ENCODE assay signal across 22 mouse cellular contexts in the genomic region with DNA sequence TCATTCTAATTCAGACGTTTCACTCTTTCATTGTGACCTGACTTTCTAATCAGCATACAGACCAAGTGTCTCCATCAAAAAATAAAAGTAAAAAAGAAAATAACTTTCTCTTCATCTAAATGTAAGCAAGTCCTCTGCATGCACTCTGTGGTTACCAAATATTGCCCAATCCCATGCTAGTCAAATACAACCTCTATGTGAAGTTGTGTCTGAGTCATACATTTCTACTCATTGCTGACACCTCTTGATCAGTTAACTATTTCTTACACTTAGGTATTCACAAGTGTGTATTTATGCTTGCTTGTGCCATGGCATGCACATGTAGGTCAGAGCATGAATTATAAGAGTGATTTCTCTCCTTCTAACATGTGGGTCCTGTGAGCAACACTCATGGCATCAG.
DNase-seq lines count a peak whose midpoint lies in the region; ATAC-seq and TF ChIP-seq lines count a peak whose summit lies in the region.
"Had no signal": no experiment of that assay in that cellular context is flagged by ENCODE, and none has a peak within 500 bp of the region (broad histone marks: within the 10 kb centered on the region; RNA-seq: fewer than 3 reads in every experiment).

No protein-coding gene starts in this region.

- 42% methylated on average over 1 of the region's 1 CpGs for WGBS in liver, adult 2 months
- WGBS in liver, embryonic 11.5 days = 54% methylated on average over 1 of the region's 1 CpGs
- WGBS in liver, postnatal 0 days (ENCODE audit: insufficient replicate concordance) = 56% methylated on average over 1 of the region's 1 CpGs
- 41% methylated on average over 1 of the region's 1 CpGs for WGBS in lung, postnatal 0 days
- 56% methylated on average over 1 of the region's 1 CpGs for WGBS in lung, adult 2 months

- ATAC-seq in liver, embryonic 11.5 days (replicated peaks; ENCODE audit: low FRiP score) = no peak
- peak; percentile 73; the same call in 1 of the 2 replicates for ATAC-seq in liver, postnatal 0 days
- ATAC-seq in lung, postnatal 0 days = peak; percentile 56
- ATAC-seq: activated CD4-positive, CD25-positive, alpha-beta regulatory T cell, adult 4 months; CD4-positive, CD25-positive, alpha-beta regulatory T cell, adult 4 months; Patski had no signal

- H3K9ac ChIP-seq in liver, adult 2 months (ENCODE audit: low read depth, low read length) = no peak overlapping the region
- no peak overlapping the region for H3K9ac ChIP-seq in liver, embryonic 11.5 days (ENCODE audit: low read depth, low read length)
- H3K9ac ChIP-seq in liver, postnatal 0 days (replicated peaks) = no peak overlapping the region
- no peak overlapping the region for H3K9ac ChIP-seq in lung, postnatal 0 days (replicated peaks; ENCODE audit: low read depth)

- H3K4me3 ChIP-seq in liver, adult 2 months (ENCODE audit: insufficient read depth, low read depth, low read length) = no peak overlapping the region
- H3K4me3 ChIP-seq in liver, embryonic 11.5 days (ENCODE audit: low read depth, low read length) = no peak overlapping the region
- no peak overlapping the region for H3K4me3 ChIP-seq in liver, postnatal 0 days (ENCODE audit: low read depth, low read length)
- H3K4me3 ChIP-seq in lung, postnatal 0 days (ENCODE audit: low read depth, low read length) = no peak overlapping the region
- H3K4me3 ChIP-seq in lung, adult 2 months (replicated peaks; ENCODE audit: extremely low read depth, low read depth, low read length) = no peak overlapping the region

- no peak for TF ChIP-seq POLR2A in liver, adult 2 months (IDR thresholded peaks at IDR 0.05; ENCODE audit: extremely low read depth, insufficient read depth, low read length)
- TF ChIP-seq POLR2A in lung, adult 2 months (IDR thresholded peaks at IDR 0.05; ENCODE audit: borderline replicate concordance, extremely low read depth, low read depth, low read length) = no peak

- H3K27me3 ChIP-seq in liver, adult 2 months (ENCODE audit: control insufficient read depth, insufficient read depth, low read length) = no peaks in the 10 kb centered on the region
- no peaks in the 10 kb centered on the region for H3K27me3 ChIP-seq in liver, embryonic 11.5 days (replicated peaks; ENCODE audit: control insufficient read depth, insufficient read depth, low read length)
- no peaks in the 10 kb centered on the region for H3K27me3 ChIP-seq in liver, postnatal 0 days (ENCODE audit: insufficient read depth, low read length)
- H3K27me3 ChIP-seq in lung, postnatal 0 days (replicated peaks; ENCODE audit: insufficient read depth, low read length) = no peaks in the 10 kb centered on the region
- H3K27me3 ChIP-seq: CH12.LX, Patski had no signal

- no peaks in the 10 kb centered on the region for H3K36me3 ChIP-seq in liver, adult 2 months (ENCODE audit: control insufficient read depth, insufficient read depth, low read length)
- no peaks in the 10 kb centered on the region for H3K36me3 ChIP-seq in liver, embryonic 11.5 days (ENCODE audit: control insufficient read depth, insufficient read depth, low read length)
- no peaks in the 10 kb centered on the region for H3K36me3 ChIP-seq in liver, postnatal 0 days (replicated peaks; ENCODE audit: insufficient read depth, low read length)
- H3K36me3 ChIP-seq in lung, postnatal 0 days (ENCODE audit: insufficient read depth, low read length) = no peaks in the 10 kb centered on the region
- H3K36me3 ChIP-seq: G1E had no signal

- TF ChIP-seq EP300 in liver, postnatal 0 days (IDR thresholded peaks at IDR 0.05; ENCODE audit: low read depth) = no peak
- 0 out of 2 replicates have a peak, but pooled peaks have one; percentile 20 for TF ChIP-seq EP300 in lung, postnatal 0 days (IDR thresholded peaks at IDR 0.05)

- H3K79me2 ChIP-seq in liver, adult 2 months (ENCODE audit: control insufficient read depth, insufficient read depth, low read length) = no peaks in the 10 kb centered on the region

- TF ChIP-seq CTCF in liver, adult 2 months (IDR thresholded peaks at IDR 0.05; ENCODE audit: low read depth, low read length) = no peak
- TF ChIP-seq CTCF in liver, postnatal 0 days (IDR thresholded peaks at IDR 0.05; ENCODE audit: low read depth) = no peak
- no peak for TF ChIP-seq CTCF in lung, postnatal 0 days (IDR thresholded peaks at IDR 0.05)
- no peak for TF ChIP-seq CTCF in lung, adult 2 months (IDR thresholded peaks at IDR 0.05; ENCODE audit: insufficient read depth, low read length)

- H3K9me3 ChIP-seq in liver, embryonic 11.5 days (ENCODE audit: control insufficient read depth, low read length) = no peaks in the 10 kb centered on the region
- peaks cover 5% of the 10 kb centered on the region; the same call in 1 of the 2 replicates for H3K9me3 ChIP-seq in liver, postnatal 0 days (ENCODE audit: low read length)
- no peaks in the 10 kb centered on the region for H3K9me3 ChIP-seq in lung, postnatal 0 days (ENCODE audit: low read length)

- DNase-seq in liver, adult 2 months (ENCODE audit: extremely low read depth, low read depth, low spot score) = peak; percentile 9
- no peak for DNase-seq in liver, embryonic 11.5 days (ENCODE audit: low spot score)
- DNase-seq in liver, postnatal 0 days = no peak
- no peak for DNase-seq in liver
- peak; percentile 51 for DNase-seq in lung, postnatal 0 days (ENCODE audit: low spot score)
- DNase-seq in lung, postnatal 25 days (ENCODE audit: low spot score) = no peak
- peak; percentile 10 for DNase-seq in lung, postnatal 36 days
- no peak for DNase-seq in lung, adult 2 months
- DNase-seq: adrenal gland, adult 2 months; adrenal gland, adult 8-10 months; adrenal gland, postnatal 10 days; adrenal gland, postnatal 14 days; adrenal gland, postnatal 25 days; adrenal gland, postnatal 36 days; B cell, adult 2 months; cerebellum, adult 11 months; cerebellum, adult 11-12 months had no signal

- H3K4me1 ChIP-seq in liver, adult 2 months (ENCODE audit: control insufficient read depth, insufficient read depth, low read length) = no peaks in the 10 kb centered on the region
- H3K4me1 ChIP-seq in liver, embryonic 11.5 days (replicated peaks; ENCODE audit: control insufficient read depth, insufficient read depth, low read length) = no peaks in the 10 kb centered on the region
- H3K4me1 ChIP-seq in liver, postnatal 0 days (ENCODE audit: insufficient read depth) = no peaks in the 10 kb centered on the region
- H3K4me1 ChIP-seq in lung, postnatal 0 days (ENCODE audit: insufficient read depth, low read depth, low read length) = no peaks in the 10 kb centered on the region
- no peaks in the 10 kb centered on the region for H3K4me1 ChIP-seq in lung, adult 2 months (ENCODE audit: control insufficient read depth, insufficient read depth, low read length)

- H3K27ac ChIP-seq in liver, adult 2 months (replicated peaks; ENCODE audit: insufficient read depth, low read depth, low read length) = no peak overlapping the region
- H3K27ac ChIP-seq in liver, embryonic 11.5 days (ENCODE audit: low read depth, low read length) = no peak overlapping the region
- no peak overlapping the region for H3K27ac ChIP-seq in liver, postnatal 0 days (ENCODE audit: low read depth)
- no peak overlapping the region for H3K27ac ChIP-seq in lung, postnatal 0 days (ENCODE audit: low read length)

- no peak overlapping the region for H3K4me2 ChIP-seq in liver, embryonic 11.5 days
- H3K4me2 ChIP-seq in liver, postnatal 0 days (ENCODE audit: low read depth, low read length) = no peak overlapping the region
- H3K4me2 ChIP-seq in lung, postnatal 0 days (replicated peaks; ENCODE audit: low read depth, low read length) = no peak overlapping the region

Comparison
In these comparisons a context has a peak if more than half of its experiments do, and no peak if none do; other contexts are left out.
1. DNase-seq: peak in liver, adult 2 months (single experiment), lung, postnatal 0 days (single experiment) and lung, postnatal 36 days (single experiment); none in liver, embryonic 11.5 days (single experiment), liver, postnatal 0 days (single experiment), liver (single experiment), lung, postnatal 25 days (single experiment) and lung, adult 2 months (single experiment).